Mouse (Mus musculus) heart, postnatal 10 days (tissue): Measurements from ENCODE around the gene Akr1c18. TPM values are rescaled to one million over a fixed set of nuclear protein-coding genes. Genes with fewer than 3 reads are reported as not detected.
A peak's percentile ranks its signal among the peaks of the same experiment; 100 is the strongest.
"Not testable (repeated sequence)": the region's sequence is repeated elsewhere in the genome, so short reads cannot be mapped to it uniquely, and the experiment has no call there.

Experiments used
- DNase-seq, 2 experiments: peaks; one replicate each; pipeline ENCODE4 v3.0.0; 2021
- intact Hi-C: fragments of 180-260 bp; cut with DNase I; formaldehyde crosslinking; loops from one replicate; pipeline ENCODE4 v1.15.1; 2025
- total RNA-seq, 2 experiments: library from RNA; stranded (reverse); gene quantifications; 2 replicates each; pipeline ENCODE4 v1.2.3; 2021

The Akr1c18 gene
- not detected for total RNA-seq

- DNase-seq = no peak
- intact Hi-C loops = no loop called here
Measured at GRCm38 (mm10) chr13:4150518-4150917, at the start of gene Akr1c18. Gene Akr1c18, minus strand, starts transcription at chr13:4150654.

- DNase-seq = no peak
- intact Hi-C loops = no loop called here
Measured at GRCm38 (mm10) chr13:4192511-4192910, 42.1 kb upstream of the Akr1c18 start.

DNA sequence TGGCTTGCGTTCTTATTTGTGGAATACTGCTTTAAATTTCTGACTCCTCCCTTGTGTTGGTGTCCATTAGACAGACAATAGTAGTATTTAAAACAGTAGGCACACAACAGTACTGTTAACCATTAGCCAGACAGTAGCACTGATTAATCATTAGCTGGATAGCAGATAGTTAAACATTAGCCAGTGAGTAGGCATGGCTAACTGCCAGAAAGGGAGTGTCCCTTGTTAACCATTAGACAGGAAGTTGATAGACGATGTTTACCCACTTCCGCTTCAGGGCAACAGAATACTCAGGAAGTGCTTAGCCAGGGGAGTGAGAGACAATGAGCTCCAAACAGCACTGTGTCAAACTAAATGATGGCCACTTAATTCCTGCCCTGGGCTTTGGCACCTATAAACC lies 40.5 kb upstream of the Akr1c18 start, which contains the start of gene Akr1c13:
Akr1c13 (plus strand) TSS at position 247 of the 400 bp plus-strand sequence.
- intact Hi-C loops = no loop called here
- peak in 1 of 2 experiments; percentile 15 for DNase-seq

GRCm38 (mm10) chr13:4188174-4188573 lies 37.7 kb upstream of the Akr1c18 start:
- peak; percentile 33 to 50 for DNase-seq
- intact Hi-C loops = loop anchor here (1.0 to 5.0 kb wide), 4 partner anchors 56 to 424 kb away; no protein-coding TSS in a partner anchor

- intact Hi-C loops = loop anchor here (5.0 kb wide), 3 partner anchors 55 to 425 kb away; no protein-coding TSS in a partner anchor
- peak in 1 of 2 experiments; percentile 5 for DNase-seq
Measured at GRCm38 (mm10) chr13:4186641-4187411, 36.4 kb upstream of the Akr1c18 start.

- intact Hi-C loops = no loop called here
- peak in 1 of 2 experiments; percentile 6 for DNase-seq
Measured at GRCm38 (mm10) chr13:4183116-4183515, 32.7 kb upstream of the Akr1c18 start.

DNA sequence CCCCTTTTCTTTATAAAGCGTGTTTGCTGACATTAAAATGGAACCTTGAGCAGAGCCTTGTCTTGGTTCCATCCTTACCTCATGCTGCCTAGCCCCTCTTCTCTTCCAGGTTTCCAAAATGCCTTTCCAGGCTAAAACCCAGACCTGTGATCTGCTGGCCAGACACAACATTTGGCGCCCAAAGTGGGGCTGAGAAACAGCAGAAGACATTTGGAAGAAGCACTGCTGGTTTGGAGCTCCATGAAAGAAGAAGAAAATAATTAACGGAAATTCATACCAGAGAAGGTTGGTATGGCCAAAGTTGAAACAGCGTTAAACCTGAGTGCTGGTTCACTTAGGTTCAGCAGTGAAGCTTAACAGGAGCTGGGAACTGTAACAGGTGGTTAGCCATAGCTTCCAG lies 30.9 kb upstream of the Akr1c18 start:
- DNase-seq, intact Hi-C loops: not testable (repeated sequence)

GRCm38 (mm10) chr13:4172978-4173377 lies 22.5 kb upstream of the Akr1c18 start:
- intact Hi-C loops = no loop called here
- no peak for DNase-seq

- DNase-seq = no peak
- intact Hi-C loops = no loop called here
Measured at GRCm38 (mm10) chr13:4168006-4168405, 17.6 kb upstream of the Akr1c18 start.

DNA sequence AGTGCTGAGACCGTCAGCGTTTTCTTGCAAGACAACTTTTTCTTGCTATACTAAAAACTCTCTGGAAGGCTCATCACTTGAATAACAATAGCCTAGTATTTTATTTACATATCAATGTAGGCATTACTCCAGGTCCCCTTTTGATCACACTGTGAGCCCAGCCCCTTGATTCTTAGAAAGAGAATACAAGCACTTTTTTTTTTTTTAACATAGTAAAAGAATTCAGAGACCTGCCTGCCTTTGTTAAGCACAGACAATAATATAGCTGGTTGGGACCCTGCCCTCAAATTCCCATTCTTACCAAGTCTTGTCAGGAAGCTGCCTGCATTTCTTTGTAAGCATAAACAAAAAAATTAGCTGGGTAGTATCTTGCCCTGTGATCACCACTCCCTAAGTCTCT lies 4.8 kb upstream of the Akr1c18 start:
- intact Hi-C loops = no loop called here
- DNase-seq = no peak

- no peak for DNase-seq
- intact Hi-C loops = no loop called here
Measured at GRCm38 (mm10) chr13:4153593-4153992, 3.1 kb upstream of the Akr1c18 start.

DNA sequence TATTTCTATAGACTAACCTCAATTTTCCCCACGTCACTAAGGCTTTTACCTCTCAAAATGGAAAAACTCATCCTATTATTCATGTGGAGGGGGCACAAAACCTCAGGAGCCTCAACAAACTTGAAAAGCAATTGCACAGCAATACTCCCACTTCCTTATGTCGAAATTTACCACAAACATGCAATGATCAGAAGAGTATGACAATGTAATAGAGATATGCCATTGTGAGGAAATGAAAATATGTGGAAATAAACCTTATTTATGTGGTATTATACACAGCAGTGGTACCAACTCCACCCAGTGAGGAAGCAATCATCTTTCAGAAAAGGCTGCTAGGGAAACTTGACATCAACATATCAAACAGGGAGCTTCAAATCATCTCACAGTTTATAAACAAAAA lies 2.5 kb upstream of the Akr1c18 start:
- intact Hi-C loops = no loop called here

DNA sequence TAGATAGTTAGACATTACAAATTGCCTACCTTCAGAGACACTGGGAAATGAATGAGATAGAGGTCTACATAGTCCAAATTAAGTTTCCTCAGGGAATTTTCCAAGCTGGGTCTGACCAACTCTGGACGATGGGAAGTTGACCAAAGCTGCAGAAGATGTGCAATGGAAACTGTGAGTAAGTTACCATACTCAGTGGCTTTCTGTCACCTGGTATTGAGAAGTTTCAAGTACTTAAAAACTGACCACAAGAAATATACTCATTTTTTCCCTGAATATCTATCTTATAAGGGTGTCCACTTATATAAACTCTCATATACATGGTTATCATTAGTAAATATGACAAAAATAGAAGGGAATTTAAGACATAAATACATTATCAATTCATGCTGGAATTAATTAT lies 6.2 kb downstream of the Akr1c18 start:
- DNase-seq = no peak
- intact Hi-C loops = no loop called here

More for the DNA sequence above, 2.5 kb upstream of the Akr1c18 start:
- no peak for DNase-seq

DNA sequence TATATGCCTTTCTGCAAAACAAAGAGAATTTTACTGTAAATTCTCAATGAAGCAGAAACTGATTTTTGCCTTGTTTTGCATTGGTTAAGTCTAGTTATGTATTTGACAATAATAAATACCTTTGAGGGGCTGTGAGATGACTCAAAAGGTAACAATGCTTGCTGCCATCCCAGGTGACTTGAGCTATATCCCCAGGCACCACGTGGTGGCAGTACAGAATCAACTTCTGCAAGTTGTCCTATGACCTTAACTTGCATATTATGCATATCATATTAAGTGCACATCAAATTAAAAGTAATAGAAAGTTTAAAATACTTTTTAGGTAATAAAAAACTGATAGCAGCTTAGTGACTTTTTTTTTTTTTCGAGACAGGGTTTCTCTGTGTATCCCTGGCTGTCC lies 17.4 kb downstream of the Akr1c18 start:
- peak; percentile 8 to 33 for DNase-seq
- intact Hi-C loops = loop anchor here (1.0 to 5.0 kb wide), 3 partner anchors 54 to 474 kb away; partner anchors contain the start of gene Akr1e1

GRCm38 (mm10) chr13:4131721-4132120 lies 18.7 kb downstream of the Akr1c18 start:
- intact Hi-C loops = loop anchor here (5.0 kb wide), 2 partner anchors 56 to 476 kb away; partner anchors contain the start of gene Akr1e1

GRCm38 (mm10) chr13:4131317-4131716 lies 19.1 kb downstream of the Akr1c18 start:
- intact Hi-C loops = loop anchor here (5.0 kb wide), 2 partner anchors 56 to 476 kb away; partner anchors contain the start of gene Akr1e1

More at GRCm38 (mm10) chr13:4131721-4132120, 18.7 kb downstream of the Akr1c18 start:
- DNase-seq = no peak

DNA sequence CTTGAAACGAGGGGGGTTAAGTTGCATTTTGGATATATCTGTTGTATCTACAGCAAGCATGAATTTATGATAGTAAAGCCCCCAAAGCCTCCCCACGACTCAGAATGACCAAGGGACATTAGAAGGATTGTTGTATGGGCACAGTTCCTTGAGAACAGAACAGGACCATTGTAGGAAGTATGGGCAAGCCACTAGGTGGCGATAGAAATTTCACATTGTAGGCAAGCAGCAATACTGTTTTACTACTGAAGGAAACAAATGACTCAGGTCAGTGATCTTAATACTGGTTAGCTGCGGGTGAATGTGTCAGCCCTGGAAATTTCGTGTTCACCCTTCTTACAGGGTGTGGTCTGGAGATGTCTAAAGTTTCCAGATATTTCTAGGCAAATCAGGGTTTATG lies 21.4 kb downstream of the Akr1c18 start:
- peak; percentile 27 to 47 for DNase-seq
- intact Hi-C loops = no loop called here

More at GRCm38 (mm10) chr13:4131317-4131716, 19.1 kb downstream of the Akr1c18 start:
- no peak for DNase-seq

DNA sequence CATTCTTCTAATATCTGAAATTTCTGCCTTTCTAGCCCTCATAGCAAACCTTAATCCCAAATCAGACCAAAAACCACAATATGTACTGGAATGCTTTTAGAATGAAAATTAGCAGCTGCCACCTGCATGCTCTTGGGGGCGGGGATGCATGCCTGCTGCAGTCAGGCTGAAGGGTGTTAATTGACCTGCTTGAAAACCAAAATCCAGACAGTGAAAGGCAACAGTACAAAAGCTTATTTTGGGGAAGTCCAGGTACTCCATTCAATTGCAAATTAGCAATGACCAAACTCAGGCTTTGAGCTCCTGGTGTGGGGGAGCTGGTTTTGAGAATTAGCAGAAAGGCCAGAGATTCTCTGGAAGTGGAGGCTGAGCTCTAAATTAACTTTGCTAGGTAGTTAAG lies 24.6 kb downstream of the Akr1c18 start:
- intact Hi-C loops, DNase-seq: not testable (repeated sequence)

DNA sequence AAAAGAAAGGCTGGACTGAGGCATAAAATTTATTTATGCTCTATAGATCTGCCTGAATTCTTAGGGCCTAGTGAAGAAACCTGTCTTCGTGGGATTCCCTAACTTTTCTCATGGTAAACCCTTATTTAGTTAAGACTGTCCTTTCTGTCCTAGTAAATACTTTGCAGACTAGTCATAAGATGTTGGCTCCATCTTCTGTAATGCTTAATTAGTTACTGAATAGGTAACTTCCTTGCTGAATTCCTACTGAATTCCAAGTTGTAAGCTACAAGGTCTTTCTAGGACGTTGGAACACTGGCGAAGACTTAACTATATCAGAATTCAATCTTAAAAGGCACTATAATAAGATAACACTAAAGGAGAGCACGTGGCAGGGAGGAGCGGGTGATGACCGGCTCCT lies 26.0 kb downstream of the Akr1c18 start:
- intact Hi-C loops, DNase-seq: not testable (repeated sequence)

DNA sequence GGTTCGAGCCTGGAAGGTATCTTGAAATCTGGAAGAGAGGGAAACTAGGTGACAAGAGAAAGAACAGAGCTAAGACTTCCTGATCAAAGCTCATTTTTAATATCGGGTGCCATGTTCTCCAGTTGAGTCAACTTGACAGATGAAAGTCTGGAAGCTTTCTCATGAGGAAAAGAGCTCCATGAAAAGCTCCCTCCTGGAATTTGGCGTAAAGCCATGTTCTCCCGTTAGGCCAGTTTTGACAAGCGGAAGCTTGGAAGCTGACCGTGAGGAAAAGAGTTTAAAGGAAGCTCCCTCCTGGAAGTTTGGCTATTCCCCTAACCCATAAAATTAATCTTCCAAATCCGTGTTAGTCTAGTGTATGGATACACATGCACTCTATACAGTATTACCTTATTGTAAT lies 27.3 kb downstream of the Akr1c18 start:
- DNase-seq = peak; percentile 21 to 34
- intact Hi-C loops = no loop called here

DNA sequence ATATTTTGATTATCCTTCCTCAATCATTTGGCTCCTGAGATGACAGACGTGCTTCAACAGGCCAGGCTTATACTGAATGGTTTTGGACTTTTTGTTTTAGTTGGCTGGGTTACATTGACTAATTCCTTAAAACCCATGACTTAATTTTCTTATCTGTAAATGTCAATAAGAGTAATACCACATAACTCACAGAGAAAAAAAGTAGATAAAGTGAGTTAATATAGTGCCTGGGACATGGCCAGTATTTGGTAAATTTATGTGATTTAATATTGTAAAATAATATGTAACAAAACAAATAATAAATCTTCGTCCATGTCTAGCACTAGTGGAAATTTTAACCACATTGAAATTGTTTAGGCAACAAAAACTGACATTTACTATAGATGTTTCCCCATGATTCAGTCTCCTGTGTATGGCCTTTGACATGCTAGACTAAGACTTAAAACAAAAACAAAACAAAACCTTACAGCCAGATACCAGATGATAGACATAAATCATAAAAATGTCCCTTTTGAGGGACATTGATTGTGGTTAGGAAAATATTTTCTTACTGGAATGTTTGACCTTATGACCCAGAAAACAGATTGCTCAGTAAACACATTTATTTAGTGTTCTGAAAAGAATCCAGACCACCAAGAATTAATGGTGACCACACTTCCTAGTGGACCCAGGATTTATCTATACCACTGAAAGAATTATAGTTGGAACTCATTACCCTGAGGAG lies 31.1 kb downstream of the Akr1c18 start:
- DNase-seq = no peak
- intact Hi-C loops = no loop called here
